Mouse (Mus musculus): ENCODE measurements around the gene Slc44a3.

GRCm38 (mm10) chr3:121469185-121469975, 62.8 kb downstream of the Slc44a3 start:
- TF ChIP-seq CTCF (IDR thresholded peaks at IDR 0.05; ENCODE audit: borderline replicate concordance, insufficient read depth, low read depth, low read length) (no peak), POLR2A (IDR thresholded peaks at IDR 0.05; ENCODE audit: borderline replicate concordance, insufficient read depth, low read length) (no peak)
